Mouse (Mus musculus) midbrain, embryonic 11.5 days (tissue): ENCODE data around the gene Arhgef1. TPM values are rescaled to one million over a fixed set of nuclear protein-coding genes. Genes with fewer than 3 reads are reported as not detected.
A peak's percentile ranks its signal among the peaks of the same experiment; 100 is the strongest.

ENCODE experiments used
- ATAC-seq: fragments of 200-750 bp; cut with Nextera tagmentation; 2 replicates; pipeline ENCODE4 v1.8.0; 2017; ENCODE audit warnings: moderate TSS enrichment, moderate library complexity; ENCODE audit not compliant: low FRiP score
- DNase-seq: peaks from one replicate; pipeline ENCODE4 v3.0.0; 2015; ENCODE audit warnings: low spot score; ENCODE audit errors: missing footprints
- H3K27ac ChIP-seq: fragments of 300-500 bp; sonication (generic); 2 replicates; pipeline ENCODE4 v1.5.1; 2014; ENCODE audit warnings: low read depth, low read length
- H3K27me3 ChIP-seq: fragments of 300-500 bp; sonication (generic); 2 replicates; pipeline ENCODE4 v1.6.1; 2014; ENCODE audit warnings: mild to moderate bottlenecking, low read length, moderate library complexity, mixed read lengths; ENCODE audit not compliant: control insufficient read depth, insufficient read depth
- H3K36me3 ChIP-seq: fragments of 300-500 bp; sonication (generic); 2 replicates; pipeline ENCODE4 v1.6.1; 2014; ENCODE audit warnings: mild to moderate bottlenecking, low read length, moderate library complexity, mixed read lengths; ENCODE audit not compliant: control insufficient read depth, insufficient read depth
- H3K4me1 ChIP-seq: fragments of 300-500 bp; sonication (generic); 2 replicates; pipeline ENCODE4 v1.6.1; 2014; ENCODE audit warnings: low read length; ENCODE audit not compliant: control insufficient read depth, insufficient read depth
- H3K4me2 ChIP-seq: fragments of 300-500 bp; sonication (generic); 2 replicates; pipeline ENCODE4 v1.6.1; 2014; ENCODE audit warnings: mild to moderate bottlenecking, moderate library complexity
- H3K4me3 ChIP-seq: fragments of 300-500 bp; sonication (generic); 2 replicates; pipeline ENCODE4 v1.5.1; 2014; ENCODE audit warnings: low read depth, low read length
- H3K9ac ChIP-seq: fragments of 300-500 bp; sonication (generic); 2 replicates; pipeline ENCODE4 v1.6.1; 2014; ENCODE audit warnings: low read length
- H3K9me3 ChIP-seq: fragments of 300-500 bp; sonication (generic); 2 replicates; pipeline ENCODE4 v1.6.1; 2016; ENCODE audit warnings: low read length; ENCODE audit not compliant: control insufficient read depth
- WGBS: fragments of 180-500 bp; shearing (Covaris S2); extraction: QIAGEN DNeasy Blood & Tissue Kit; methylation state at CpG from one replicate; pipeline ENCODE4 v1.1.7; 2014; 5-methylcytosine and 5-hydroxymethylcytosine counted together
- polyA plus RNA-seq: library from polyadenylated mRNA; unstranded; fragments of >200 nt; fragmentation: Nextera tagmentation; extraction: Ambion mirVana; gene quantifications from 2 replicates; pipeline ENCODE4 v1.2.1, GENCODE M21; 2014

The Arhgef1 gene
- polyA plus RNA-seq, 1 experiment from 2014 or later: 37.7 TPM

GRCm38 (mm10) chr7:24912480-24912879 lies 9.8 kb downstream of the Arhgef1 start:
- ATAC-seq (no peak), DNase-seq (no peak)
- H3K27ac ChIP-seq: no peak overlapping the region
- 95% methylated on average over 14 of the region's 14 CpGs for WGBS
- H3K9ac ChIP-seq: no peak overlapping the region
- no peaks in the 10 kb centered on the region for H3K36me3 ChIP-seq
- H3K4me2 ChIP-seq: no peak overlapping the region
- H3K27me3 ChIP-seq: no peaks in the 10 kb centered on the region
- H3K4me3 ChIP-seq: no peak overlapping the region
- no peaks in the 10 kb centered on the region for H3K4me1 ChIP-seq
- no peaks in the 10 kb centered on the region for H3K9me3 ChIP-seq

- no peak for ATAC-seq
- H3K27ac ChIP-seq: no peak overlapping the region
These were observed 16.1 kb downstream of the Arhgef1 start for GRCm38 (mm10) chr7:24918763-24919323.

GRCm38 (mm10) chr7:24919728-24920127 lies 17.0 kb downstream of the Arhgef1 start:
- Histone ChIP-seq H3K9me3 (no peaks in the 10 kb centered on the region), H3K4me3 (no peak overlapping the region), H3K4me1 (no peaks in the 10 kb centered on the region), H3K27ac (no peak overlapping the region), H3K27me3 (no peaks in the 10 kb centered on the region), H3K4me2 (no peak overlapping the region), H3K36me3 (peaks cover 31% of the 10 kb centered on the region), H3K9ac (no peak overlapping the region)
- no peak for ATAC-seq
- no peak for DNase-seq
- WGBS: 91% methylated on average over 9 of the region's 9 CpGs

More at GRCm38 (mm10) chr7:24918763-24919323, 16.1 kb downstream of the Arhgef1 start:
- no peak for DNase-seq
- Histone ChIP-seq H3K4me3 (no peak overlapping the region), H3K36me3 (peaks cover 25% of the 10 kb centered on the region), H3K27me3 (no peaks in the 10 kb centered on the region), H3K9me3 (no peaks in the 10 kb centered on the region), H3K4me1 (no peaks in the 10 kb centered on the region), H3K9ac (no peak overlapping the region), H3K4me2 (no peak overlapping the region)
- 92% methylated on average over 20 of the region's 20 CpGs for WGBS

GRCm38 (mm10) chr7:24930475-24930874 lies 27.8 kb downstream of the Arhgef1 start:
- H3K4me3 ChIP-seq: no peak overlapping the region

DNA sequence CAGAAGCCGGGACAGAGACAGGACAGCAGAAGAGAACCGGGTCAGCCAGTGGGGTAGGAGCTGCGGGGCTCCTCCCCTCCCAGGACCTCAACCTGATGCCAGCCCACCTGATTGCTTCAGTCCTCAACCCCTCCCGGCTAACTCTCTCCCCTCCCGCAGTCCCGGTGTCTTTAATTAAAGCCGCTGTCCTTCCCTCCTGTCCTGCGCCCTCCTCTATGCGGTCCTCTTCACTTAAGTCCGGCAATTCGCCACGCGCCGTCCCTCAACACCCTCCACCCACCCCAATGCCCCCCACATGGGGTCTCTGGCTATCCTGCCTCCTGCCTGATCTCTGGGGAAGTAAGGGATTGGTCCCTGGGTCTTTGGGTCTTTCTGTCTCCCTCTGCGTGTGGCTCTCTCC lies 28.9 kb downstream of the Arhgef1 start:
- under 1% methylated on average over 15 of the region's 15 CpGs for WGBS
- no peak overlapping the region for H3K4me3 ChIP-seq
- peak overlapping the region; percentile 3; the same call in 1 of the 2 replicates for H3K4me2 ChIP-seq
- H3K9me3 ChIP-seq: no peaks in the 10 kb centered on the region
- H3K27me3 ChIP-seq: peaks cover 53% of the 10 kb centered on the region
- no peaks in the 10 kb centered on the region for H3K36me3 ChIP-seq
- no peak overlapping the region for H3K9ac ChIP-seq
- H3K4me1 ChIP-seq: peaks cover 16% of the 10 kb centered on the region
- ATAC-seq (no peak), DNase-seq (peak; percentile 91)
- no peak overlapping the region for H3K27ac ChIP-seq

More at GRCm38 (mm10) chr7:24930475-24930874, 27.8 kb downstream of the Arhgef1 start:
- 49% methylated on average over 6 of the region's 6 CpGs for WGBS
- Histone ChIP-seq H3K4me2 (0 out of 2 replicates have a peak overlapping the region, but pooled peaks have one; percentile 4), H3K9me3 (no peaks in the 10 kb centered on the region), H3K9ac (no peak overlapping the region), H3K27me3 (peaks cover 52% of the 10 kb centered on the region), H3K27ac (no peak overlapping the region), H3K4me1 (peaks cover 16% of the 10 kb centered on the region), H3K36me3 (0 out of 2 replicates have a peak, but pooled peaks cover 2% of the 10 kb centered on the region)
- peak; percentile 86 for DNase-seq
- ATAC-seq: no peak

DNA sequence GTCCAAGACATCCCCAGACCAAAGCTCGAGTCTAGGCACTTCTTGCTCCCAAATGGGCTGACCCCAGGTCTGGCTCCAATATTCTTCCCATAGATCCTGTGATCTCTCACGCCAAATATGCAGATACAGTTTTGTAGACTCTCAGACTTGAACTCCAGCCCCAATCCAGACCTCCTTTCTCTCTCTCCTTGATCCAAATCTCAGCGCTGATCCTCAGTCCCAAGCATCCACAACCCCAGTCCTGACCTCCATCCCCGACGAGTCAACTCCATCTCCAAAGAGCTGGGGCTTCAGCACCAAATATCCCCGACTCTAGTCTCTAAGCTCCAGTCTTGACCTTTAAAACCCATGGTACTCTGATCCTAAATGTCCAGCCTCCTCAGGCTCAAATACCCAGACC lies 40.9 kb downstream of the Arhgef1 start:
- no peak overlapping the region for H3K4me3 ChIP-seq
- ATAC-seq (no peak), DNase-seq (peak; percentile 92)
- H3K4me1 ChIP-seq: peaks cover 9% of the 10 kb centered on the region
- no peak overlapping the region for H3K27ac ChIP-seq
- no peak overlapping the region for H3K9ac ChIP-seq
- H3K36me3 ChIP-seq: no peaks in the 10 kb centered on the region
- 4% methylated on average over 6 of the region's 6 CpGs for WGBS
- H3K4me2 ChIP-seq: peak overlapping the region; percentile 42
- H3K27me3 ChIP-seq: peaks cover 78% of the 10 kb centered on the region
- no peaks in the 10 kb centered on the region for H3K9me3 ChIP-seq

DNA sequence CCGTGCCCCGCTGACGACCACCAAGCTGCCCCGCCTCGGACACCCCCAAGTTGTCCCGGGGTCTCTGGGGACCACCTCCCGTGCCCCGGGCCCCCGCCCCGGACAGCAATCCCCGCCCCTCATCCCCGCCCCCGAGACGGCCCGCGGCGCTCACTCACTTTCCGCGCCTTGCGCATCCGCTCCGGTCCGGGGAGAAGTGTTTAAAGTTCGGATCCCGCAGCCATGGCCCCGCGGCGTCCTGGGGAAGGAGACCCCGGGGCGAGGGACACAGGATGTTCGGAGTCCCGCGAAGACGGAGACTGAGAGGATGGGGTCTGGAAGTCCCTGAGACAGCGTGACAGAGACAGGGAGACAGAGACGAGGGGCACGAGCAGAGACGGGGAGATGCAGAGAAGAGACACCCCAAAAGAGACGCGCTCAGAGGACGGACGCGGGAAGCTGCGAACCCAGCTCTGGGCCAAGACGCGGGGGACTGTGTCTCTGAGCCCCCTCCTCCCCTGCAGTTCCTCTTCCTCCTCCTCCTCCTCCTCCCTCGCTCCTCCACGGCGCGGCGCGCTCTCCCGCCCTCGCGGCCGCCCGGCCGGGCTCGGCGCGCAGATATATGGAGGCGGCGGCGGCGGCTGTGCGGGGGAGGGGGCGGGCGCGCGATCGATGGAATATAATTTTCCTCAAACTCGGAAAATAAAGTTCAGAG lies 41.7 kb downstream of the Arhgef1 start, which contains the start of gene Gm4881:
Gene Gm4881, minus strand, starts transcription at position 238 of the 694 bp plus-strand sequence.
- Histone ChIP-seq H3K9ac (no peak within 1 kb of the TSS; the same call in 1 of the 2 replicates), H3K4me3 (peak within 1 kb of the TSS; percentile 22), H3K4me1 (peaks cover 14% of the 10 kb centered on the region), H3K4me2 (peak within 1 kb of the TSS; percentile 42), H3K36me3 (no peaks in the 10 kb centered on the region), H3K27me3 (peaks cover 84% of the 10 kb centered on the region), H3K27ac (no peak within 1 kb of the TSS), H3K9me3 (no peaks in the 10 kb centered on the region)
- ATAC-seq (no peak), DNase-seq (peak; percentile 90)
- under 1% methylated on average over 62 of the region's 72 CpGs for WGBS

DNA sequence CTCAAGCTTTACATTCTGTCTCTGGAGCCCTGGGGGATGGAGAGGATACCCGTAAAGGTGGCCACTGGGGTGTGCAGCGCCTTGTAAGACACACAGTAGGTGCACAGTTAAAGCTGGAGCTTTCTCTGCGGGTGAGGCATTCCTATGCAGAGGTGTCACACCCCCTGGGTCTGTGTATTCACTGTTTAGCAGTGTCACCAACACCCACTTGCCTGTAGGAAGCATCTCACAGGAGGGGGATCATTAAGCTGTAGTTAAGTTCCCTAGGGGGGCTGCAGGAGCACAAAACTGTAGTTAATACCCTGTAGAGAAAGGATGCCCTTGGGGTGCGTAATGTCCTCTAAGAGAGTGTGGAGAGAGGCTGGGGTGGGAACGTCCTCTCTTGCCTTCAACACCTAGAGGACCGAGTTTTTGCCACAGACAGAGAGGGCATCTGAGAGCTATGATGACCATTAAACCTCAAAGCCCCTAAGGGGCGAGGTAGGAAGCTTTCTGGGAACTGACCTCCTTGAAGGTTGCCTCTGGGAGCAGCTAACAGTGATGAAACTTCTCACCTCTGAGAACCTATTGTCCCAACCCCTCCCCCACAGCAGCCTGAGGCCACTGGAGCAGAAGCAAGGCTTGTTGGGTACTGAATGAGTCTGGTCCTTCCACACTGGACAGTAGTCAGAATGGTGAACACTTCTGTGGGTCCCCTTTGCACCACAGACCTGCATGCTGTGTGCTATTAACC lies 44.8 kb downstream of the Arhgef1 start:
- H3K4me1 ChIP-seq: peaks cover 31% of the 10 kb centered on the region

More for the DNA sequence above, 44.8 kb downstream of the Arhgef1 start:
- Histone ChIP-seq H3K36me3 (no peaks in the 10 kb centered on the region), H3K4me3 (no peak overlapping the region), H3K4me2 (no peak overlapping the region), H3K27ac (no peak overlapping the region), H3K9ac (no peak overlapping the region), H3K9me3 (no peaks in the 10 kb centered on the region), H3K27me3 (peaks cover 84% of the 10 kb centered on the region)
- ATAC-seq: no peak
- peak; percentile 86 for DNase-seq
- 2% methylated on average over 7 of the region's 7 CpGs for WGBS
